Mouse (Mus musculus): ENCODE data around the gene Trim11. TPM values are rescaled to one million over a fixed set of nuclear protein-coding genes. Genes with fewer than 3 reads are reported as not detected.
A peak's percentile ranks its signal among the peaks of the same experiment; 100 is the strongest.

Gene Trim11
- 19.9 and 22.9 TPM in 2 replicates for polyA plus RNA-seq (2015; fragmentation: Nextera tagmentation; extraction: Ambion mirVana)

DNA sequence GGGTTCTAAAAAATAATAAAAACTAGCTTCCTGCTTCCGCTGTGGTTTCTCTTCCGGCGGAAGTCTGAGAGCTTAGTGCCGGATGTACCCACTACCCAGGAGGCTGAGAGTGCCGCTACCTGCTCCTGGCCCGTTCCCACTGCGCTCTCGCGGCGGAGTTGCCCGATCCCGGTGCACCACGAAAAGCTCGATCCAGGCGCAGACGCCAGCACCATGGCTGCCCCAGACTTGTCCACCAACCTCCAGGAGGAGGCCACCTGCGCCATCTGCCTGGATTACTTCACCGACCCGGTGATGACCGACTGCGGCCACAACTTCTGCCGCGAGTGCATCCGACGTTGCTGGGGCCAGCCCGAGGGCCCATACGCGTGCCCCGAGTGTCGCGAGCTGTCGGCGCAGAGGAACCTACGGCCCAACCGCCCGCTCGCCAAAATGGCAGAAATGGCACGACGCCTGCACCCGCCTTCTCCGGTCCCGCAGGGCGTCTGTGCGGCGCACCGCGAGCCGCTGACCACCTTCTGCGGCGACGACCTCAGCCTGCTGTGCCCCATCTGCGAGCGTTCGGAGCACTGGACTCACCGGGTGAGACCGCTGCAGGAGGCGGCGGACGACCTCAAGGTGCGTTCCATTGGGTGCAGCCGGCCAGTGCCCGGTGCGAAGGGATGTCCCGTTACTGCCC, at the start of gene Trim11:
Trim11 (plus strand) TSS at position 67 of the 679 bp plus-strand sequence.
- peak within 1 kb of the TSS; percentile 96 for H3K4me3 ChIP-seq
- under 1% methylated on average over 64 of the region's 64 CpGs for WGBS
- H3K9ac ChIP-seq: peak within 1 kb of the TSS; percentile 93
- H3K4me1 ChIP-seq: peaks cover 34% of the 10 kb centered on the region
- H3K9me3 ChIP-seq: no peaks in the 10 kb centered on the region
- ATAC-seq (ENCODE audit: borderline replicate concordance, extremely low read depth, low FRiP score, low TSS enrichment): peak; percentile 72; the same call in 1 of the 2 replicates
- H3K36me3 ChIP-seq: peaks cover 12% of the 10 kb centered on the region; the same call in 1 of the 2 replicates
- peak within 1 kb of the TSS; percentile 52 for H3K27ac ChIP-seq
- H3K4me2 ChIP-seq: peak within 1 kb of the TSS; percentile 92
- H3K27me3 ChIP-seq: no peaks in the 10 kb centered on the region

DNA sequence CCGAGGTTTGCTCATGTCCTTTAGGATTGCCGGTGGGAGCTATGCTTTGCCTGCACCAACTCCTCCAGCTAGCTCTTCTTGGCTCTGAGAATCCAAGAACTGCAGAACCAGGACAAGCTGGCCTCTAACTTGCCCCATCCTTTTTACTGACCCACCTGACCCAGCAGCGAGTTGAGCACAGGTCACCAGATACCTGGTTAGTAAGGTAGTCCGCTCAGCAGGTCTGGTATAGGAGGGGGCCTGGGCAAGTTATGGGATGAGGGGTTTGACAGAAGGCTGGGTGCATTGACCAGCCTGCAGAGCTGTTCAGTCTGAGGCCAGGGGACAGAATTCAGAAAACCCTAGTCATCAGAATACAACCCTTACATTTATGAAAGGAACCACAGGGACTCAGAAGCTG, 48.8 kb upstream of the Trim11 start:
- peaks cover 33% of the 10 kb centered on the region for H3K36me3 ChIP-seq
- no peak for ATAC-seq (ENCODE audit: borderline replicate concordance, extremely low read depth, low FRiP score, low TSS enrichment)
- 0 out of 2 replicates have a peak, but pooled peaks cover 15% of the 10 kb centered on the region for H3K4me1 ChIP-seq
- no peak overlapping the region for H3K4me3 ChIP-seq
- WGBS: 65% methylated on average over 4 of the region's 4 CpGs
- H3K27me3 ChIP-seq: no peaks in the 10 kb centered on the region
- no peaks in the 10 kb centered on the region for H3K9me3 ChIP-seq
- no peak overlapping the region for H3K4me2 ChIP-seq
- H3K9ac ChIP-seq: no peak overlapping the region
- no peak overlapping the region for H3K27ac ChIP-seq

DNA sequence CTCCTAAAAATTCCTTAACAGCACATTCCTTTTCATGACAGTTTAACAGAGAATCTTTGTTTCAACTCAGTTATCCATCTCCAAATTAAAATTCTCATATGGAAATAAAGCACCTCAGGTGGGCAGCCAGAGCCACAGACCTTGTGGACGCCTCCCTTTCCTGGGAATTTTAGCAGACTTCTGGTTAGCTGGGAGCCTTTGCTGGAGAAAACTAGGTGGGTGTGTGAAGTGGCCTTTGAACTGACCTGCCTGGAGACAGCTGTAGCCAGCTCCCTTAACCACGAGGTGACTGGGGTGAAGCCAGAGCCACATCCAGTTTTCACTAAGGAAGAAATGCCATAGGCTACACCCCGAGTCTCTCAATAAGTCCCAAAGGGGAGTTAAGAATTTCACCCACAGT, 48.3 kb upstream of the Trim11 start:
- no peak overlapping the region for H3K9ac ChIP-seq
- H3K4me1 ChIP-seq: 0 out of 2 replicates have a peak, but pooled peaks cover 15% of the 10 kb centered on the region
- no peaks in the 10 kb centered on the region for H3K27me3 ChIP-seq
- H3K27ac ChIP-seq: no peak overlapping the region
- H3K4me2 ChIP-seq: no peak overlapping the region
- H3K36me3 ChIP-seq: peaks cover 37% of the 10 kb centered on the region
- H3K4me3 ChIP-seq: no peak overlapping the region
- ATAC-seq (ENCODE audit: borderline replicate concordance, extremely low read depth, low FRiP score, low TSS enrichment): no peak
- WGBS: 33% methylated on average over 3 of the region's 3 CpGs
- H3K9me3 ChIP-seq: no peaks in the 10 kb centered on the region

DNA sequence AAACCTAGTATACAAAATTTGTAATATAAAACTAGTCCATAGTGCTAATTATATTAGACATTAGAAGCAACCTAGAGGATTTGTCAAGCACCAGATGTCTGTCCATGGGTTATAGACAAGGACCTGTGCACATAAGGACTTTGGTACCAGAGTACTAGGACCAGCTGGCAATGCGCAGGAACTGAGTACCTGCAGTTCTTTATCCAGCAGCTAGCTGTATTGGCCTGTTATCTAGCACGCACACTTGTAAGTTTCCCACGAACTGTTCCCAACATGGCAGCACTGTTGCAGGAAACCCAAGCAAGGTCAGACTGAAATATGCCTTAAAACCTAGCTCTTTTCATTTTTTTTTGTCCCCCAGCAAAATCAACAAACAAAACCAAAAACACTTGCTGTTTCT, 47.6 kb upstream of the Trim11 start:
- no peak overlapping the region for H3K4me3 ChIP-seq
- H3K4me1 ChIP-seq: 0 out of 2 replicates have a peak, but pooled peaks cover 15% of the 10 kb centered on the region
- no peak overlapping the region for H3K27ac ChIP-seq
- no peaks in the 10 kb centered on the region for H3K9me3 ChIP-seq
- H3K27me3 ChIP-seq: no peaks in the 10 kb centered on the region
- H3K4me2 ChIP-seq: no peak overlapping the region
- WGBS: 79% methylated on average over 3 of the region's 3 CpGs
- peaks cover 41% of the 10 kb centered on the region for H3K36me3 ChIP-seq
- H3K9ac ChIP-seq: no peak overlapping the region
- ATAC-seq (ENCODE audit: borderline replicate concordance, extremely low read depth, low FRiP score, low TSS enrichment): no peak

DNA sequence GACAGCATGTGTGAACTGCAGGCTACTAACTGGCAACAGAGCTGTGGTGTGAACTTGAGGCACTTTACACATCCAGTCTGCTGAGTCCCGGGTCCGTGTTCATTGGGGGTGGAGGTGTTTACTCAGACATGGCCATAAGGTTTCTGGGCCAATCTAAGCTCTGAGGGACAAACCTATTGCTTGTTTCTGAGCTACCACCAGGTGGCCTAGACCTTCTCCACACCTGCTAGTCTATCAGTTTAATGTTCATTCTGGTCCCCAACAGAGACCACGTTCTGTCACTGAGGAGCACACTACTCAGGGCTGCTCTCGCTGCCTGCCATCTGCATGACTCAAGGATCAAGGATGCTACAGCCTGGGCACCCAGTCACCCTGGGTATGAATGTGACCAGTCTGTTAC, 46.3 kb upstream of the Trim11 start:
- 0 out of 2 replicates have a peak, but pooled peaks have one; percentile 19 for ATAC-seq (ENCODE audit: borderline replicate concordance, extremely low read depth, low FRiP score, low TSS enrichment)
- Histone ChIP-seq H3K27me3 (no peaks in the 10 kb centered on the region), H3K27ac (no peak overlapping the region), H3K4me2 (no peak overlapping the region), H3K36me3 (peaks cover 52% of the 10 kb centered on the region), H3K9me3 (no peaks in the 10 kb centered on the region), H3K4me1 (peaks cover 20% of the 10 kb centered on the region; the same call in 1 of the 2 replicates), H3K4me3 (no peak overlapping the region), H3K9ac (no peak overlapping the region)
- WGBS: 62% methylated on average over 4 of the region's 4 CpGs

GRCm38 (mm10) chr11:58937909-58938308, 40.0 kb upstream of the Trim11 start:
- ATAC-seq (ENCODE audit: borderline replicate concordance, extremely low read depth, low FRiP score, low TSS enrichment): peak; percentile 6; the same call in 1 of the 2 replicates
- H3K9ac ChIP-seq: peak overlapping the region; percentile 96
- H3K36me3 ChIP-seq: peaks cover 32% of the 10 kb centered on the region
- H3K9me3 ChIP-seq: no peaks in the 10 kb centered on the region
- peak overlapping the region; percentile 96 for H3K27ac ChIP-seq
- under 1% methylated on average over 13 of the region's 13 CpGs for WGBS
- H3K27me3 ChIP-seq: no peaks in the 10 kb centered on the region; the same call in 1 of the 2 replicates
- peak overlapping the region; percentile 76 for H3K4me2 ChIP-seq
- peaks cover 20% of the 10 kb centered on the region for H3K4me1 ChIP-seq
- peak overlapping the region; percentile 79 for H3K4me3 ChIP-seq

DNA sequence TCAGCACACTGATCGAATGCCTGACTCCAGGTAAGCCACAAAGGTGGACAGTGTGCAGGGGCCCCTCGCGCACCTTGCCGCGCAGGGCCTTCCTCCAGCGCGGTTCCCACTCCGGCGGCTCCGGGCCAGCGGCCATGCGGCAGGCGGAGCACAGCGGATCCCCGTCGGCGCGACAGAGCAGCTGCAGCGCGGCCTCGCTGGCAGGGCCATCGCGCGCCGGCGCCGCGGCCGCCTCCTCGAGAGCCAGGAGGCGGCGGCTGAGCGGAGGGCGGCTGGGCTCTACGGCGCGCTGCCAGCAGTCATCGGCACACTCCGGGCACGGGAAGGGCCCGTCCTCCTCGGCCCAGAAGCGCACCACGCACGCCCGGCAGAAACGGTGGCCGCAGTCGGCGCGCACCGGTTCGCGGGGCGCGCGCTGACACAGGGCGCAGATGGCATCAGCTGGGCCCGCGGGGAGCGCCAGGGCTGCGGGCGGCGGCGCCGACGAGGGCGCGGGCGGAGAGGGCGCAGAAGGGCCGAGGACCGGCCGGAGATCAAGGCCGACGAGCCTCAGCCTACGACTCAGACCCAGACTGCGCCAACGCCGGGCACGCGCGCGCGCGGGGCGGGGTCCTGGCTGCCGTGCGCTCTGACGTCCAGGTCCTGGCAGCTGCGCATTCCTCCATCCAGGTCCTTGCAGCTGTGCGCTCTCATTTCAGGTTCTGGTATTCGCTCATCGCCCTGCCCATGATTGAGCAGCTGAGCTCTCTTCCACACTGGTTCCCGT, 39.4 kb upstream of the Trim11 start, which contains the start of gene Rnf187:
Rnf187 (minus strand) TSS at position 595 of the 766 bp plus-strand sequence.
- Histone ChIP-seq H3K4me1 (peaks cover 20% of the 10 kb centered on the region), H3K27ac (peak within 1 kb of the TSS; percentile 96), H3K4me3 (peak within 1 kb of the TSS; percentile 79), H3K9ac (peak within 1 kb of the TSS; percentile 96), H3K4me2 (peak within 1 kb of the TSS; percentile 76), H3K36me3 (peaks cover 26% of the 10 kb centered on the region), H3K9me3 (no peaks in the 10 kb centered on the region), H3K27me3 (no peaks in the 10 kb centered on the region; the same call in 1 of the 2 replicates)
- WGBS: under 1% methylated on average over 82 of the region's 95 CpGs
- peak; percentile 96 for ATAC-seq (ENCODE audit: borderline replicate concordance, extremely low read depth, low FRiP score, low TSS enrichment)

GRCm38 (mm10) chr11:58939088-58939439, 38.8 kb upstream of the Trim11 start:
- 15% methylated on average over 6 of the region's 6 CpGs for WGBS
- peaks cover 21% of the 10 kb centered on the region for H3K36me3 ChIP-seq
- no peaks in the 10 kb centered on the region for H3K9me3 ChIP-seq
- peak overlapping the region; percentile 79 for H3K4me3 ChIP-seq
- ATAC-seq (ENCODE audit: borderline replicate concordance, extremely low read depth, low FRiP score, low TSS enrichment): no peak; the same call in 1 of the 2 replicates
- H3K4me2 ChIP-seq: peak overlapping the region; percentile 76
- H3K4me1 ChIP-seq: peaks cover 20% of the 10 kb centered on the region
- no peaks in the 10 kb centered on the region; the same call in 1 of the 2 replicates for H3K27me3 ChIP-seq
- H3K27ac ChIP-seq: peak overlapping the region; percentile 39; the same call in 1 of the 2 replicates
- peak overlapping the region; percentile 96; the same call in 1 of the 2 replicates for H3K9ac ChIP-seq

DNA sequence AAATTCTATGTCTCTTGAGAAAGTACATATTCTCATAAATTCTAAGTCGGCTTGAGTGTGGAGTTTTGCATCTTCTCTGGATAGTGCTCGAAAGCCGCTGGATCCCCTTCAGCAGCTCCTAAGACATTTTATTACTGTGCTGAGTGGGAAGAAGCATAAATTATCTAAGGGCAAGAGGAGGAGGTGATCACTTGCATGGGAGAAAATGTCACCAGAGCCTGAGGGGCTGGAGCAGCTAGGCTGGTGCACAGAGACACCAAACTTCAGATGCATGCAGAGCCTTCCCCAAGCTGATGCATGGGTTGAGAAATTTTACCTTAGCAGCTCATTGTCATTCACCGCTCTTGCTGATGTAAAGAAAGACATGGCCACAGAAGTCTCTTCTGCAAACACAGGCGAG, 33.8 kb upstream of the Trim11 start:
- 76% methylated on average over 5 of the region's 5 CpGs for WGBS
- Histone ChIP-seq H3K27ac (no peak overlapping the region), H3K9ac (no peak overlapping the region), H3K4me1 (peaks cover 11% of the 10 kb centered on the region), H3K36me3 (no peaks in the 10 kb centered on the region), H3K27me3 (peaks cover 25% of the 10 kb centered on the region), H3K4me2 (no peak overlapping the region), H3K9me3 (no peaks in the 10 kb centered on the region), H3K4me3 (no peak overlapping the region)
- no peak for ATAC-seq (ENCODE audit: borderline replicate concordance, extremely low read depth, low FRiP score, low TSS enrichment)

DNA sequence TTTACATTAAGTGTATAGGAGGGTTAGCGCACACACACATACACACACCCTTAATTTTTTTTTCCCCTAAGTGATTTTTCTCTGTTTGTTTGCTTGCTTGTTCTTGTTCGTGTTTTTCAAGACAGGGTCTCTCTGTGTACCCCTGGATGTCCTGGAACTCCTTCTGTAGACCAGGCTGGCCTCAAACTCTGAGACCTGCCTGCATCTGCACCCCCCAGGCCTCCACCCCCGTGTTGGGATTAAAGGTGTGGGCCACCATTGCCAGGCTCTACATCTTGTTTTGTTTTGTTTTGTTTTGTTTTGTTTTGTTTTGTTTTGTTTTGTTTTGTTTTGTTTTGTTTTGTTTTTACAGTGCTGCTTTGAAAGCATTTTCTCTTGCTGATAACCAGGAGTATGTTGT, 30.6 kb upstream of the Trim11 start:
- Histone ChIP-seq H3K27me3 (peaks cover 50% of the 10 kb centered on the region), H3K9me3 (no peaks in the 10 kb centered on the region), H3K4me1 (peaks cover 13% of the 10 kb centered on the region), H3K9ac (no peak overlapping the region), H3K4me3 (no peak overlapping the region), H3K36me3 (no peaks in the 10 kb centered on the region), H3K4me2 (no peak overlapping the region), H3K27ac (no peak overlapping the region)
- ATAC-seq (ENCODE audit: borderline replicate concordance, extremely low read depth, low FRiP score, low TSS enrichment): no peak
- 79% methylated on average over 3 of the region's 3 CpGs for WGBS

DNA sequence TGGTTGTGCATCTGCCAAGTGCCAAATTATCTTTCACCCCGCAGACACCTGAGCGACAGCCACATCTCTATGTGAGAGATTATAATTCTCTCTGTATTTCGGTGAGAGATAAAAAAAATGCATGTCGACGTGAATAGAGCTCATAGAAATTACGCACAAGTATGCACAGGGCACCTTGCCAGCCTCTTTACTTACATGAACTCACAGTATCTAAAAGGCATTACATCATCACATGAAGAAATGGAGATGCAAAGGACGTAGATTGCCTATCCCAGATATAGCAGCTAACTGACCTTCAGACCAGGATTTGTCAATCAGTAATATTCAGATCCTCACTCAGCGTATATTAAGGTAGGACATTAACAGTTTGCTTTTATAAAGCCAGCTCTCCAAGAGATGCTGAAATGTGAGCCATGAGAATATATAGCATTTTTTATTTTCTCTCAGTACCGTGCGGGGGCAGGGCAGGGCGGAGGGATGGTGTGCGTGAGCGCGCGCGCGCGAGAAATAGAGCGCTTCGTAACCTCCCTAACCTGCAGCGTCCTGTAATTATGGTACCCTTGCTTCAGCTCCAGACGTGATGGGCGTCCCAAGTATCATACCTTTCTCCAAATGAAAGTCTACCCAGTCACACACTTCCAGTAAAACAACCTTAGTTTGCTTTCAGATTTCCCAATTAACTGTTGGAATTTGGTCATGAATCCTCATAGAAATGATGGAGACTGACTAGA, 29.9 kb upstream of the Trim11 start:
- H3K9me3 ChIP-seq: no peaks in the 10 kb centered on the region
- no peak for ATAC-seq (ENCODE audit: borderline replicate concordance, extremely low read depth, low FRiP score, low TSS enrichment)
- no peaks in the 10 kb centered on the region for H3K36me3 ChIP-seq
- H3K4me2 ChIP-seq: peak overlapping the region; percentile 57
- H3K4me1 ChIP-seq: peaks cover 13% of the 10 kb centered on the region
- 11% methylated on average over 23 of the region's 23 CpGs for WGBS
- H3K27me3 ChIP-seq: peaks cover 53% of the 10 kb centered on the region
- peak overlapping the region; percentile 41 for H3K4me3 ChIP-seq
- no peak overlapping the region; the same call in 1 of the 2 replicates for H3K9ac ChIP-seq
- peak overlapping the region; percentile 92 for H3K27ac ChIP-seq

Measured in lung, embryonic 15.5 days (tissue).